Mouse (Mus musculus) fibroblast of lung, adult 2 months (primary cell): ENCODE data around the gene Mff.

Source experiments
- DNase-seq: peaks from one replicate; pipeline ENCODE4 v3.0.0-alpha.2; 2011; ENCODE audit warnings: low read depth

The Mff gene

DNA sequence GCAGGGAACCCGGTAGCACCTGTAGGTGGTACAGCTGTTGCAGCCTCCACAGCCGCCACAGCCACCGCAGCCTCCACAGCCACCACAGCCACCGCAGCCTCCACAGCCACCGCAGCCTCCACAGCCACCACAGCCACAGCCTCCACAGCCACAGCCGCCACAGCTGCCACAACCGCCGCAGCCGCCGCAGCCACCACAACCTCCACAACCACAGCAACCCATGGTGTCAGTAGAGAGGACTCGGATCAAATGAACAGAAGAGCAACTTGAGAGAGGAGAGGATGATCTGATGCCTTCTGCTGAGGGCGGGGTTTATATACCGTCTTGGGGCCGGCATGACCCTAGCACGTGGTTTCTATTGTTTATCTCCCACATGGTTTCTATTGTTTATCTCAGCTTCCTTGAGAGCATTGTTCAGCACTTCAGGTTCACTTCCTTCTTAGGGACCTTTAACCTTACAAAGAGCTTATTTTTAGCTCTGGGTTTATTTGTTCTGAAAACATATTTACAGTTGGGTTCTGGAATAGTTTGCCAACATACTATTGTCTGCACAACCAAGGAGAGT, 46.4 kb downstream of the Mff start, which contains the start of gene Gm47791:
Gm47791 (minus strand) TSS at position 222 of the 565 bp plus-strand sequence.
- DNase-seq, result no peak

DNA sequence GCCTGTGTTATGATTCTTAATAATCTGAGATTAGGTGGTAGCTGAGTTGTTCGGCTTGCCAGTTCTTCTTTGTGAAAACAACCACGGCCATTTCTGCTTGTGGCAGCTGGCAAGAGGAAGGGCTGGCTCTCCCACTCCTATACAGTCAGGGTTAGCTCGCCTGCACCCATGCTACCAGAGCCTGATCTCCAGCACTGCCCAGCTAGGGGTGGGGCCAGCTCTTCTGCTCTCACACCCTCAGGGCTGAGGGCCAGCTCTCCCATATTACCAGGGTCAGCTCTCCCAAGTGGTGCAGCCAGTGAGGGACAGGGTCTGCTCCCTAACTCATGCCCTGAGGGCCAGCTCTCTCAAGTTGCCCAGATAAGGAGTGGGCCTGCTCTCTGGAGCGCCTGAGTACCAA, 47.7 kb downstream of the Mff start:
- no peak for DNase-seq

DNA sequence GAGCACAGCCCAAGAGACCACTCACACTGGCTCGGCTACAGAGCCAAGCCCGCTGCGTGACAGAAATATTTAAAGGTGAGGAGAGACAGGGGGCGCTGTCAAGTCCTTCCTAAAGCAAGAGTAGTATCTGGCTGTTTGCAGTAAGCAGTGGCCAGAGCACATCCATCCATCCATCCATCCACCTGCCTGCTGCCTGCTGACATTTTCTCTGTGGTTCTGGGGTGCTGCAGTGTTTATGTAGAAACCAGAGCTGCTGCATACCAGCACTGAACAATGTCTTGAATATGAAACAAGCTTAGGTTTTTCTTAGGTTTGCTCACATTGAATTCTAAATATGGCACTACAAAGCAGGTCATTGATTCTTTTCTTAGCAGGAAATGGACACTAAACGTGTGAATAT, 48.5 kb downstream of the Mff start:
- DNase-seq, result no peak

DNA sequence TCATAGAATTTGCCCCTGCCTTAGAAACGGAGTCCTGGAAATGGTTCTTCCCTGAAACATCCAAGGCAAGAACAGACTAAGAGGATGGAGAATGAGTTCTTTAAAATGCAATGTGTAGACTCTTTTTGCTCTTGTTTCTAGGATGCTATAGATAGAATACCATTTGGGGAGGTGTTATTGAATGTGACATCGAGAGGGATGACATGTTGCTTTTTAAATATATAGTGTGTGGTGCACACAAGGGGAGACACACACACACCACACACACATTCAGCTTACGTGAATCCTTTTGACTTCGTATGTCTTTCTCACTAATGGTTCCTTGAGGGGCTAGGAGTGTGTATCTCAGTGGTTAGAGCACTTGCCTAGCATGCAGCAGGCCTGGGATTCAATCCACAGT, 50.6 kb downstream of the Mff start:
- no peak for DNase-seq

DNA sequence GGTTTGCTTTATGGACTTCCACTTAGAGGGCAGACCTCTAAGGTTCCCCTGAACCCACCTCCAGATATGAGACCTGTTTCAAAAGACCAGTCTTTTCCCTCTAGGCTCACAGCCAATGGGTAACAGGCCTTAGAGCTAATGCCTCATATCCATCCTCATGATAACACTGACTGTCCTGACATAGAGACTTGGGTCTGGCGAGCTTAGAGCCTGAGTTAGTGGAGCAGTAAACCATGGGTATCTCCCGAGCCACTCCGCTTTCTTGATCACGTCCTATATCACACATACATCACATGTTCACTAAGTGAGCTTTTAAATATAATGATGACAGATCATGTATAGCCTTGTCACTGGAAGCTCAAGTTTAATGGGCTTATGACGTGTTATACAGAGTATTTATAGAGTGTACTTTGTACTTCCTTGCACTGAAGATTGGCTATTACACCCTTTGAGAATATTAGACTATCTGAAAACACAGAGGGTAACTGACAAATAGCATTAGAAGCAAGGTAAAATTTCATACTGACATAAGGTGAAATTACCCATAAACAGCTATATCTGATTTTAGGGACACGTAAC, 54.8 kb downstream of the Mff start:
- DNase-seq, result no peak

DNA sequence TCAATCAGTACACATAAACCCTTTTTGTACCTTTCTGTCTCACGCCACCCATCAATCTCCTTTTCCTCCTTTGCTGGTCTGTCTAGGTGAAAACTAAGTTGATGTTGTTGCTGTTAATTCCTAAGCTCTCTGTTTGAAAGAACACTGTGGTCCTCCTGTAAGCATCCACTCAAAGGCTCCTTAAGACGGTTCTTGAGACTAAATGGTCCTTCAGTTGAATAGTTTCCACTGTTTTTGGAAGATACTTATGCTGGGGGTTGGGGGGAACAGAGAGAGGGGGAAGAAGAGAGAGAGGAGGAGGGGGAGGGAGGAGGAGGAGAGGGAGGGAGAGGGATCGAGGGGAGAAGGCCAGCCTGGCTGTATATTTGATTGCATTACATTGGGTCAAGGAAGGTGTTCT, 58.9 kb downstream of the Mff start:
- DNase-seq, result no peak

DNA sequence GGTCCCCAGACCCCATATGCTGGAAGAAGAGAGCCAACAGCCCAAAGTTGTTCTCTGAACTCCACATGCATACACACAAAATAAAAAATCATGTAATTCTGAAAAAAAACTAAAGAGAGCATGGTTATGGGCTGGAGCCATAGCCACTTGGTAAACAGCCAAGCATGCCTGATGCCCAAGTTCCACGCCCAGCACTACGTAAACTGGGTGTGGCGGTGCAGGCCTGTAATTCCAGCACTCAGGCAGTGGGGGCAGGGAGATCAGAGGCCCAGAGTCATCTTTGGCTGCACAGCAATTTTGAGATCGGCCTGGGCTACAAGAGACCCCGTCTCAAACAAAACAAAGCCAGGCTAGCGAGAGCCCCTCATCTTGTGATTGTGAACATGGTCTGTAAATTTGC, 60.9 kb downstream of the Mff start:
- DNase-seq, result no peak

DNA sequence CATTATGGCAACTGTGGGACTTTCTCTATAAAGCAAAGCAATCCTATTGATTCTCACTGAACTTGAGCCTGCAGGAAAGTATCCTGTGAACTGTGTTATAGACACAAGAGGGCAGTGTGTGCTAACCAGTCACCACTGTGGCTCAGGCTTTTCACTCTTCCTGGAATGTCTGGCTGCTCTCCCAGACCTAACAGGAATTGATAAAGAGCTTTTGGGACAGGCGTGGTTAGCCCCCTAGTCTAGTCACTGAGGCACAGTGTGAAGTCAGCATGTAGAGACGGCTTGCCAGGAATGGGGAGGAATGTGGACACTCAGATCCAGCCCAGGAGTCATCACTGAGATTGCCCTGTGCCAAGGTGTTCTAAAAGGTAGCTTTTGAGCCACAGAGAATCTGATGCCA, 62.7 kb downstream of the Mff start:
- peak; percentile 70 for DNase-seq

DNA sequence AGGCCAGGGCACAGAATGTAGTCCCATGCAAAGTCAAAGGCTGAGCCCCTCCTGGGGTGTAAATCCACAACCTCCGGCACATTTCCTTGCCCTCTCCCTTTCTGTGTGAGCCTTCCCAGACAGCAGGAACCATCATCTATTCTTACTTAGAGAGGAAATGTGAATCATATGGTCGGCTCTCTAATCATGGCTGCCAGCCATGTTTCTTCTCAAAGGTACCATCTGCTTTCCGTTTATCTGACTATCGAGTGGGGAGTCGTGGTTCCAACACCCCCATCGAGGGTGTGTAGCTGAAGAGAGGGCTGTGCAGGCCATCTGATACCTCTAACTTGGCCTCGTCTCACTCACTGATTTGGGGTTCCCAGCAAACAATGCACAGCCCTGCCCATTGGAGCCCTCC, 63.4 kb downstream of the Mff start:
- DNase-seq, result no peak

DNA sequence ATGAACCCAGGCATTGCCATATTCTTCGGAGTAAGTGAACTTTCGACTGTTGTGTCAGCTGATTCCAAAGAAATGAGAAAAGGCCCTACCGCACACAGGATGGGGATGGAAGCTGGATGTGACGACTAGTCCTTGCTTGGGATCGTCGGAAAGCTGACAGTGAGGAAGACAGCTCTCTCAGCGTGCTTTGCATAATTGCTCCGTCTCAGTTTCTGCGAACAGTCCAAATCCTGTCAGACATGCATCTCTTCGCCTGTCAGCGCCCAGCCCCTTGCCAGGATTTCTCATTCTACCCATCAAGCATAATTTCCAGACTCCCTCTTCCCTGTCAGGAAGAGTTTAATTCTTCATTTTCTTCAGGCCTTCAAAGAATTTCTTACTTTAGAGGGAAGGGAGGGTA, 66.4 kb downstream of the Mff start:
- no peak for DNase-seq

DNA sequence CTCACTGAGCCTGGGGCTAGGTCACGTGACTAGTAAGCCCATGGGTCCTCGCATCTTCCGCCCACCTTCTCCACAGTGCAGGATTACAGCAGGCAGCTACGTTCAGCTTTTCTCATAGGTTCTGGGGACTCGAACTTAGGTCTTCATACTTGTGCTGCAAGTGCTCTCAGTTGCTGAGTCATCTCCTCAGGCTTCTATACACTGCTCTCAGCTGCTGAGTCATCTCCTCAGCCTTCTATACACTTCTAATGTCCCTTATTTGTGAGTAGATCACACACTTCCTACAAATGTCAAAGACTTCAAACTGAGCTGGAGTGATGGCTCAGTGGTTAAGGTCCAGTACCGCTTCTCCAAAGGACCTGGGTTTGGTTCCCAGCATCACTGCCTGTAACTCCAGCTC, 67.5 kb downstream of the Mff start:
- no peak for DNase-seq

DNA sequence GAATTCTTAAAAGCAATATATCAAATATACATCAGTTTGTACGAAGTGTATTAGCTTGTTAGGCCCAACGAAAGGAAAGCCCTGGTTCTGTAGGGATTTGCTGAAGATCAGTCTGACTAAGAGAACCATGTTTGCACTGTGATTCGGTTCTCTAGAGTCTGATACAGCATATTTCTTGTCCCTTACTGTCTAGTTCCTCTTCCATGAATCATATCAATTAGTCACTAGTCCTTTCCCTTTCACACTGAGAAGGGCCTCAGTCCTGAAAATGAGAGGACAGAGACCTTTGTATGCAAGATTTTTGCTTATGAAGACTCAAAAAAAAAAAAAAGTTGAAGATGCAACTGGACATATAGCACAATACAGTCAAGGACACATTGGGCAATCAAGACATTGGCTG, 68.4 kb downstream of the Mff start:
- DNase-seq, result no peak

DNA sequence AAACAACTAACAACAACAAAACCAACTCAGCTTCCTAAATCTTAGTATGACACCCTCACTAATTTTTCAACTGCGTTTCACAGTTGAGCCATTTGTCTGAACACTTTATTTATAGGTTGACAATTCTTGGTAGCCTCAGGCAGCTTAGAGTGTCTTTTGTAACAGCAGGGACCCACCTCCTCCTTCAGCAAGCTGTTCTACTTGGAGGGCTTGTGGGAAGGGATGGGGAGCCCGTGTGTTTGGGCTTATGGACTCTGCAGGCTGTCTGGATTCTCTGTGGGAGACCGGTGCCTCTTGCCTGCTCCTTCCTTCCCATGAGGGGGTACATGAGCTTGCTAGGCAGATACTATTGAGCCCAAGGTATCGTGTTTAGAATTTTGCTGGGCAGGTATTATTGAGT, 69.3 kb downstream of the Mff start:
- no peak for DNase-seq

DNA sequence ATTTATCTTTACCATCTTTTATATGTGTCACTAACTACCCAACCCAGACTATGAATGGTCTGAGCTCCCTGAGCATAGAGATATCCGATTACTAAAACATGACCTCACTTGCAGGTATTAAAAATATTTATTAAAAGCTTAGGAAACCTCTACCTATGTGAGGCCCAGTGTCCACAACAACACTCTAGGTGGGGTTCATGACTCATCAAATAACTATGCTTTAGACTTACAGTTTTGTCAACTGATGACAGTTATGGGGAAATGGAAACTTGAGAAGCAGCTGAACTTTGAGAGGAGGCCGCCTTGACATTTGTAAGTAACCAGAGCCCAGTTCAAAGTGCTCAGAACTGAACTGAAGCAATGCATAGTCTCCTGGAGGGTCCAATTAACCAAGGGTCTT, 70.5 kb downstream of the Mff start:
- DNase-seq, result no peak

DNA sequence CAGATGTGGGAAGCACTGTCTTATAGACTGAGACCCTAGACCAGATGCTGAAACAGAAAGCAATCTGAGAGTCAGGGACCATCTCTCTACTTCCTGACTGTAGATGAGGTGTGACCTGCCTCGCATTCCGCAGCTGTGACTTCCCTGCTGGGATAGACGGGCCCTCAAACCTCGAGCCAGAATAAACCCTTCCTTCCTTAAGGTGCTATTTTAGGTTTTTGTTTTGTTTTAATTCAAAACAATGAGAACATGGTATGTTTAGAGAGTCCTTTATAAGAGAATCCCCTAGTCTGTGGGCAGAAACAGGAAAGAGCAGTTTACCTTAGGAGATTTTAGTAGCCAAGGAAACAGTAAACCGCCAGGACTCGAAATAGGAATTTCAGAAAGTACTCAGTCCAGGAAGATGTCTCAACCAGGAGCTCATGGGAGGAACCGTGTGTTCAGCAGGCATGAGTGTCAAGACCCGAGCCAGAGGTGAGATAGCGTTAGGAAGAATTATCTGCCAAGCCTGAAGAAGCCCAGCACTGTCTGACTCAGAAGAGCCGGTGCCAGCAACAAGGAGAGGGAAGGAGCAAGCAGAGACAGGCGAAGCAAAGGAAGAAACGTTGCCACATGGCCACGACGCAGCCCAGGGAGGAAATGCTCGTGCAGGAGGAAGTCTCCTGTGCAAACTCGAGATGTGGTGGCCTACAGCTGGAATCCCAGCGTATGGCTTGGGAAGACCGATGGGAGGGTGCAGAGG, 71.2 kb downstream of the Mff start:
- DNase-seq, result no peak

DNA sequence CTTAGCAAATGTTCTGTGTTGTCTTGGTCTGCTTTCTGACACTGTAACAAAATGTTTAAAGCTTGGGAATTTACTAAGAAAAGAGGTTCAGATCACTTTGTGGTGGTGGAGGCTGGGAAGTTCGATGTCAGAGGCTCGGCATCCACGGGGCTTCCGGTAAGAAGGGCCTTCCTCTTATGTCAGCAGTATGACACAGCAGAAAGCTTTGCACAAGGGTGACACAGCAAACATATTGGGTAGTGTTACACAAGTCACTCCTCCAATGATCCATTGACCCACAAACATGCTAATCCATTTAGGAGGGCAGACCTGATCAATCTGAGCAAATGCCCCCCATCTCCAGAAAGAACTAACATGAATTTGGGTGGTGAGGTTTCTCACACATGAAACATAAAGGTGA, 72.4 kb downstream of the Mff start:
- DNase-seq, result no peak

DNA sequence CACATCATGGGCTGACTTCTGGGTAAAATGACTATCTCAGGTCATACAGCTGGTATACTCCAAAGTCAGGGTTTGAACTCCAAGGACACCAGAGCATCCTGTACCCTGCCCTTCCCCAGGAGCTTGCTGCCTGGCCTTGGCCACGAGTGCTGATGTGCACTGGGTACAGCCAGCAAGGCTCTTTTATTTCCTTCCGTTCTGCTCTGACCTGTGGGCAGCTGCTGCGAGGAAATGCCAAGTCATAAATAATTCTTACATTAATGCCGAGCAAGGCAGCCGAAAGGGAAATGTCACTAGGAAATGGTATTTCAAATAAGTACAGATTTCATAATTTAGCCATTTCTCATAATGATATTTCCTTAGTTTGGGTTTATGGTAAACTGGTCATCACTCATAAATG, 73.6 kb downstream of the Mff start:
- DNase-seq, result no peak

DNA sequence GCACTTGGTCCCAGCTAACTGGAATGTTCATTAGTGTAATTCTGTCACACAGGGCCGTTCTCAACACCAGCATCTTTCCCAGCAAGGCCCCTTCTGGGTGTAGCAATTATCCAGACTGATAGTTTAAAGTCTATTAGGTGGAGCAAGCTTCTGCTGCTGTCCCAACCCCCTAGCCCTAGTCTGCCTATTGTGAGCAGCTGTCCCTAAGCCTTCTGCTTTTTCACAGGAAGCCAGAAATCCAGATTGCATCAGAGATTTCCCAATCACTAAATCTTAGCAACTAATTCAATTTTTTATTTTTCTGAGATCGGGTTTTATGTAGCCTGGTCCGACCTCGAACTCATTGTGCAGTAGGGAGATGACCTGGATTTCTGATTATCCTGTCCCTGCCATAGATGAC, 74.2 kb downstream of the Mff start:
- DNase-seq, result no peak

DNA sequence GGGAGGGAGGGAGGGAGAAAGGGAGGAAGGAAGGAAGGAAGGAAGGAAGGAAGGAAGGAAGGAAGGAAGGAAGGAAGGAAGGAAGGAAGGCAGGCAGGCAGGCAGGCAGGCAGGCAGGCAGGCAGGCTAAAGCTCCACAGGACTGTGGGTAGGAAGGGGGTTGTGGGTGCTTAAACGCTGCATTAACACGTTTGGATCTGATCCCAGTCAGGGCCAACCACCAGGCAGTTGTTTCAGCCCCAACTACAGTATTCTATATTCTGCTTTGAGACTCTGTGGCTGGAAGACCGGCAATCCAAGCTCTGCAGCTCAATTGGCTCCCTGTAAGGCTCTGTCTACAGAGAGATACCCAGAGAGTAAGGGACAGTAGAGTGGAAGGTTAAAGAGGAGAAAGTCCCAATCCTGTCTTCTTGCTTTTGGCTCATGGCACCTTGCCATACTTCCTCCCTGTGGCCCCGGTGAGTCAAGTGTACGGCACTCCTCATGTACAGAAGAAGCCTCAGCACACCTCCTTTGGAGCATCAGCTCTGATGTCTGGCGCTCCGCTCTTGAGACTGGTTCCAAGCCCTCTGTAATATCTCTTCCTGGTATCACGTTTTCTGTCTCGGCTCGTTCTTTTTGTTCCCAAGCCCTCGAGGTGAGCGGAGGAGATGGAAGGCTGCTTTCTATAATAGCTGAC, 76.6 kb downstream of the Mff start:
- DNase-seq, result no peak
